Mouse (Mus musculus): Measurements from ENCODE around the gene Tmem201. TPM values are rescaled to one million over a fixed set of nuclear protein-coding genes. Genes with fewer than 3 reads are reported as not detected.

Gene Tmem201
- polyA plus RNA-seq, 1 experiment = 28.6 TPM

GRCm38 (mm10) chr4:149705298-149705697, 32.5 kb downstream of the Tmem201 start:
- TF ChIP-seq GATA1 (IDR thresholded peaks at IDR 0.05; ENCODE audit: low read length) = no peak

- no peak for TF ChIP-seq GATA1 (IDR thresholded peaks at IDR 0.05; ENCODE audit: low read length)
These were observed 35.4 kb downstream of the Tmem201 start, which contains the start of gene Pik3cd for GRCm38 (mm10) chr4:149702210-149702979. Gene Pik3cd (minus strand): TSS chr4:149702571.

GRCm38 (mm10) chr4:149701426-149702209, 36.2 kb downstream of the Tmem201 start:
- TF ChIP-seq GATA1 (IDR thresholded peaks at IDR 0.05; ENCODE audit: low read length) = no peak

- TF ChIP-seq GATA1 (IDR thresholded peaks at IDR 0.05; ENCODE audit: low read length) = no peak
These were observed 37.9 kb downstream of the Tmem201 start for GRCm38 (mm10) chr4:149699953-149700352.

GRCm38 (mm10) chr4:149698197-149698821, 39.5 kb downstream of the Tmem201 start:
- TF ChIP-seq GATA1 (IDR thresholded peaks at IDR 0.05; ENCODE audit: low read length) = no peak

GRCm38 (mm10) chr4:149697506-149698196, 40.2 kb downstream of the Tmem201 start:
- no peak for TF ChIP-seq GATA1 (IDR thresholded peaks at IDR 0.05; ENCODE audit: low read length)

GRCm38 (mm10) chr4:149696189-149696971, 41.5 kb downstream of the Tmem201 start:
- no peak for TF ChIP-seq GATA1 (IDR thresholded peaks at IDR 0.05; ENCODE audit: low read length)

GRCm38 (mm10) chr4:149691368-149691767, 46.5 kb downstream of the Tmem201 start:
- TF ChIP-seq GATA1 (IDR thresholded peaks at IDR 0.05; ENCODE audit: low read length) = no peak

- no peak for TF ChIP-seq GATA1 (IDR thresholded peaks at IDR 0.05; ENCODE audit: low read length)
These were observed 47.0 kb downstream of the Tmem201 start for GRCm38 (mm10) chr4:149690828-149691280.

- no peak for TF ChIP-seq GATA1 (IDR thresholded peaks at IDR 0.05; ENCODE audit: low read length)
These were observed 47.8 kb downstream of the Tmem201 start for GRCm38 (mm10) chr4:149689822-149690700.

- no peak for TF ChIP-seq GATA1 (IDR thresholded peaks at IDR 0.05; ENCODE audit: low read length)
These were observed 49.0 kb downstream of the Tmem201 start for GRCm38 (mm10) chr4:149688861-149689260.

GRCm38 (mm10) chr4:149684841-149685623, 52.8 kb downstream of the Tmem201 start:
- TF ChIP-seq GATA1 (IDR thresholded peaks at IDR 0.05; ENCODE audit: low read length) = no peak

GRCm38 (mm10) chr4:149683875-149684274, 54.0 kb downstream of the Tmem201 start:
- no peak for TF ChIP-seq GATA1 (IDR thresholded peaks at IDR 0.05; ENCODE audit: low read length)

Data from G1E-ER4 (cell line).